Mouse (Mus musculus): ENCODE measurements around the gene Cog5. TPM values are rescaled to one million over a fixed set of nuclear protein-coding genes. Genes with fewer than 3 reads are reported as not detected.
"Not testable (repeated sequence)": the region's sequence is repeated elsewhere in the genome, so short reads cannot be mapped to it uniquely, and the experiment has no call there.

Cog5 gene
- 25.5 and 28.1 TPM in 2 replicates for polyA plus RNA-seq (2015; fragmentation: Nextera tagmentation; extraction: Ambion mirVana)

DNA sequence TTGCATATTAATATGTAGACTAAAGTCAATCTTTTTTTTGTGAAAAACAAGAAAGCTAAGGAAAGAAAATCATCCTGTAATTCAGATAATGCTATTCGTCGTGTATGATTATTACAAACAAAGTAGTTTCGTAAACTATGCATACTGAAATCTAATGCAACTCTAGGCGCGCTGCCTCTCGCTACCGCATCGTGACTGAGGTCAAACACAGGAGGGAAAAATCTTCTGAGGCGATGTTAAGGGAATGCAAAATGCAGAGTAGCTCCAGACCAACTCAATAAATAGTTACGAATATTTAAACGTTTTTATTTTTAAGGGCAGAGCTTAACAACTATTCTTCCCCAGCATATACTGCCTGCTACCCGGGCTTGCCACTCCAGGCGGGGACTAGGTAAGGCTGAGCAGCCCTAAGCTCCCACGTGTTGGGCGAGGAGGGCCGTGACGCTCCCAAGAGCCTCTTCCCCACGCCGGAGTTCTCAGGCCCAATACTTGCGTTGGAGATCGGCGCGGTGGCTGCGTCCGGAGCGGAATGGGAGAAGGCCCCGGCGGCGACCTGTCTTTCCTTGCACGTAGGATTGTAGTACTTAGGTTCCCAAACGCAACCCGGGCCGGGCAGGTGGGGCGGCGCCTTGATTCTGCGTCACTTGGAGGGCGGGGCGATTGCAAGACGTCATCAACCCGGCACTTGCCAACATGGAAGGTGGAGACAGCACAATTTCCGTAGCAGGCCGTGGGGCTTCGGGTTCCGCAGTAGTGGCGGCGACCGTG lies at the start of gene Cog5, which contains the start of gene Dus4l:
Cog5 (plus strand) TSS at position 673 of the 768 bp plus-strand sequence.
Dus4l (minus strand) TSS at position 630 of the 768 bp plus-strand sequence.
- H3K36me3 ChIP-seq, result peaks cover 13% of the 10 kb centered on the region; the same call in 1 of the 2 replicates
- under 1% methylated on average over 47 of the region's 47 CpGs for WGBS
- peak within 1 kb of the TSS; percentile 92 for H3K4me3 ChIP-seq
- H3K27me3 ChIP-seq (replicated peaks), result no peaks in the 10 kb centered on the region
- peak within 1 kb of the TSS; percentile 84 for H3K4me2 ChIP-seq
- peak within 1 kb of the TSS; percentile 92 for H3K9ac ChIP-seq
- H3K4me1 ChIP-seq, result peaks cover 12% of the 10 kb centered on the region
- H3K27ac ChIP-seq (replicated peaks), result peak within 1 kb of the TSS; percentile 91
- ATAC-seq (ENCODE audit: extremely low read depth, insufficient number of reproducible peaks, low FRiP score, low TSS enrichment), result peak; percentile 92
- no peaks in the 10 kb centered on the region for H3K9me3 ChIP-seq

- no peak overlapping the region for H3K4me3 ChIP-seq
- no peak overlapping the region for H3K4me2 ChIP-seq
- H3K36me3 ChIP-seq, result peaks cover 9% of the 10 kb centered on the region; the same call in 1 of the 2 replicates
- no peak for ATAC-seq (ENCODE audit: extremely low read depth, insufficient number of reproducible peaks, low FRiP score, low TSS enrichment)
- WGBS, result 72% methylated on average over 3 of the region's 3 CpGs
- H3K9me3 ChIP-seq, result no peaks in the 10 kb centered on the region
- no peak overlapping the region for H3K27ac ChIP-seq (replicated peaks)
- no peak overlapping the region for H3K9ac ChIP-seq
- H3K27me3 ChIP-seq (replicated peaks), result no peaks in the 10 kb centered on the region
- peaks cover 7% of the 10 kb centered on the region; the same call in 1 of the 2 replicates for H3K4me1 ChIP-seq
Measured at GRCm38 (mm10) chr12:31604894-31605293, 49.8 kb upstream of the Cog5 start.

DNA sequence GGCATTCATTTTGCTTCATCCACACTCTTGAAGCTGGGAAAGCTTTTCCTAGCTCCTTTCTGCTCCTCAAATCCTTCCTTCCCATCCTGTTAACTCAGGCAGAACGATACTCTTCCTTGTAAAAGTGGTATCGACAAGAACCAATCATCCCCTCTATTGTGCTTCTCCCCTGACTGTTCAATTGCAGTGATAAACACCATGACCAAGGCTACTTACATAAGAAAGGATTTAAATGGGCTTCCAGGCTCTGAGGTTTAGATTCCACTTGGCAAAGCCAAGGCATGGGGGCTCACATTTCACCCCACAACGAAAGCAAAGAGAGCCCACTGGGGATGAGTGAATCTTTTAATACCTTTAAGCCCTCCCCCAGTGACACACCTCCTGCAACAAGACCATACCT lies 46.5 kb upstream of the Cog5 start:
- H3K27ac ChIP-seq (replicated peaks), result no peak overlapping the region
- no peak overlapping the region for H3K4me2 ChIP-seq
- no peak overlapping the region for H3K9ac ChIP-seq
- H3K36me3 ChIP-seq, result peaks cover 16% of the 10 kb centered on the region
- H3K9me3 ChIP-seq, result no peaks in the 10 kb centered on the region
- peaks cover 6% of the 10 kb centered on the region; the same call in 1 of the 2 replicates for H3K4me1 ChIP-seq
- no peak for ATAC-seq (ENCODE audit: extremely low read depth, insufficient number of reproducible peaks, low FRiP score, low TSS enrichment)
- WGBS, result 56% methylated on average over 3 of the region's 3 CpGs
- H3K27me3 ChIP-seq (replicated peaks), result no peaks in the 10 kb centered on the region
- H3K4me3 ChIP-seq, result no peak overlapping the region

GRCm38 (mm10) chr12:31613353-31613752 lies 41.3 kb upstream of the Cog5 start:
- Histone ChIP-seq H3K36me3 (peaks cover 30% of the 10 kb centered on the region), H3K4me2 (no peak overlapping the region), H3K27me3 (replicated peaks) (no peaks in the 10 kb centered on the region), H3K9me3 (0 out of 2 replicates have a peak, but pooled peaks cover 3% of the 10 kb centered on the region), H3K4me1 (peaks cover 8% of the 10 kb centered on the region), H3K9ac (no peak overlapping the region), H3K27ac (replicated peaks) (no peak overlapping the region), H3K4me3 (no peak overlapping the region)
- ATAC-seq (ENCODE audit: extremely low read depth, insufficient number of reproducible peaks, low FRiP score, low TSS enrichment), result no peak
- WGBS, result 59% methylated on average over 4 of the region's 4 CpGs

DNA sequence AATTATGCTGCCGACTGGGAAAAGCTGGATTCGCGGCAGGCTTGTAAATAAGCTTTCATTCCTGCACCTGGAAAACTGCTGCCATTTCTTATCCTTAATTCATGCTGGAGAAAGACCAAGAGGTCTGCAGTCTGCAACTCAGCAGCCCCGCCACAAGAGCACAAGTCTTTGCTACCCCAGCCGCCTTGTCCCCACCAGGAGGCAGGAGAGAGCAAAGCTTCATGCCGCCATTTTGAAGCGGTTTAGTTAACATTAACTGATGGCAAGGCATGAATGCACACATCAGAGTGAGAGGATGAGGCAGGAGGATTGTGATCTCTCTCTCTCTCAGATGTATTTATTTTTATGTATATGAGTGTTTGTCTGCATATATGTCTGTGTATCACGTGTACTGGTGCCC lies 34.6 kb upstream of the Cog5 start:
- 80% methylated on average over 8 of the region's 8 CpGs for WGBS

GRCm38 (mm10) chr12:31625016-31625415 lies 29.7 kb upstream of the Cog5 start:
- Histone ChIP-seq H3K27ac (replicated peaks) (no peak overlapping the region), H3K4me3 (no peak overlapping the region), H3K9ac (no peak overlapping the region), H3K4me2 (no peak overlapping the region), H3K36me3 (peaks cover 66% of the 10 kb centered on the region), H3K4me1 (0 out of 2 replicates have a peak, but pooled peaks cover 5% of the 10 kb centered on the region), H3K9me3 (no peaks in the 10 kb centered on the region), H3K27me3 (replicated peaks) (no peaks in the 10 kb centered on the region)
- ATAC-seq (ENCODE audit: extremely low read depth, insufficient number of reproducible peaks, low FRiP score, low TSS enrichment), result no peak
- 100% methylated on average over 1 of the region's 1 CpGs for WGBS

More for the DNA sequence above, 34.6 kb upstream of the Cog5 start:
- Histone ChIP-seq H3K27ac (replicated peaks) (no peak overlapping the region), H3K4me3 (no peak overlapping the region), H3K9me3 (0 out of 2 replicates have a peak, but pooled peaks cover 3% of the 10 kb centered on the region), H3K36me3 (peaks cover 42% of the 10 kb centered on the region), H3K9ac (no peak overlapping the region), H3K27me3 (replicated peaks) (no peaks in the 10 kb centered on the region), H3K4me1 (peaks cover 10% of the 10 kb centered on the region), H3K4me2 (no peak overlapping the region)
- ATAC-seq (ENCODE audit: extremely low read depth, insufficient number of reproducible peaks, low FRiP score, low TSS enrichment), result no peak

DNA sequence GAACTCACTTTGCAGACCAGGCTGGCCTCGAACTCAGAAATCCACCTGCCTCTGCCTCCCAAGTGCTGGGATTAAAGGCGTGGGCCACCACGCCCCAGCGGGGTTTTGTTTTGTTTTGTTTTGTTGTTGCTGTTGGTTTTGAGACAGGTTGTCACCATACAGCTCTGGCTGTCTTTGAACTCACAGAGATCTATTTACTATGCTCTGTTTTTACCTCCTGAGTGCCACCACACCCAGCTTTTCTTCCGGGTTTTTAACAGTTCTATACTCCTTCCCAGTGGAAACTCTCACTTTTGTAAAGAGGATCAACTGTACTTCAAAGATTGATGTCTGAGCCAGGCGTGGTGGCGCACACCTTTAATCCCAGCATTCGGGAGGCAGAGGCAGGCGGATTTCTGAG lies 26.3 kb upstream of the Cog5 start:
- not testable (repeated sequence) for H3K4me2 ChIP-seq; H3K4me3 ChIP-seq; H3K27ac ChIP-seq (replicated peaks); H3K27me3 ChIP-seq (replicated peaks); H3K9ac ChIP-seq; H3K9me3 ChIP-seq; ATAC-seq (ENCODE audit: extremely low read depth, insufficient number of reproducible peaks, low FRiP score, low TSS enrichment)
- H3K4me1 ChIP-seq, result peaks cover 12% of the 10 kb centered on the region
- H3K36me3 ChIP-seq, result peaks cover 51% of the 10 kb centered on the region
- WGBS, result 86% methylated on average over 9 of the region's 9 CpGs

DNA sequence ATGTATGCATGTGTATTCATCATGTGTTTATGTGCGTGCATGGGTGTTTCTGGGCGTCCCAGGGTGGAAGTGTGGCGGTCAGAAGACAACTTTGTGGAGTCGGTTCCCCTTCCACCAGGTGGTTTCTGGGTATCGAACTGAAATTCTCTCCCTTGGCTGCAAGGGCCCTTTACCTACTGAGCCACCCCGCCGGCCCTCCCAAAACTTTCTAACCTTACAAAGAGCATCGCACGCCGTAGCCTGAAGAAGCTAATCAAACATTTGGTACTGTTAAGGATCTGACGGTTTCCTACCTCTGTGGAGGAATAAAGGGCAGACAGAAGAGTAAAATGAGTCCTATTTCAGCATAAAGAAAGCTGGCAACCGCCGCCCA lies 20.7 kb upstream of the Cog5 start:
- Histone ChIP-seq H3K4me2 (peak overlapping the region; percentile 79), H3K4me3 (peak overlapping the region; percentile 71)

DNA sequence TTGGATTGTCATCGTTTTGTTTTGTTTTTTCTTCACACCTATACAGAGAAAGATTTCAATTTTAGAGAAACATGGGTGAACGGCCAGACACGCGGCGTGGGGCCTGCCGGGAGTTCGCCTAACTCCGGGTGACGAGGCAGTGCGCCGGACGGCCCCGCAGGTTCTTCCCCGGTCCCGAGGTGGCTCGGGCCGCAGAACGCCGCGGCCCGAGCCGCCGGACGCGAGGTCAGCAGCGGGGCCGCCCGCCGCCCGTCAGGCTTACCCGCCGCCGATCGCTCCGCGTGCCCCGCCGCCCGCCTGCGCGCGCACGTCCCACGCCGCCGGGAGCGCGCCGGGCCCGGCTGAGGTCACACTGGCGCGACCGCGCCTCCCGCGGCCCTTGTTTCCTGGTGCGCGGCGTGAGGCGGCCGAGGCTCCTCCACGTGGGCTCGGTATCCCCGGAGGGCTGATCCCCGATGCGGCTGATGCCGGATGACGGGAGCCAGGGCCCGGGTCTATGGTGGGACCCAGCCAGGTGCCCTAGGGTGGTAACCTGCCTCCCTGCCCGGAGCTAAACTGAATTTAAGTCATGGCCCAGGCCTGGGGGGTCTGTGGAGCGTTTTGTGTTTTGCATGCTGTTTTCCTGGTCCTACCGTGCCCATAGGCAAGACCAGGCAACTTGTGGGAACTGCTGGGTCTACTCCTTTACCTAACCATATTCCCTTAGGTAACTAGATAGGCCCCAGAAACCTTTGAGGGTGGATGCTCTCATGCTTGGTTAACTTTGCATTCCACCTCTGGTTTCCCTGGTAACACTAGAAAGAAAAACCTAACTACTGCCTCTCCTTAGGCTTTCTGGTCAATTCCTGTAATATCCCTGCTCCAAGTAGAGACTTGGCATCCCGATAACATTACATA lies 20.1 kb upstream of the Cog5 start, which contains the start of gene Bcap29:
Bcap29 (minus strand) TSS at position 316 of the 897 bp plus-strand sequence.
- WGBS, result 2% methylated on average over 73 of the region's 73 CpGs
- Histone ChIP-seq H3K4me1 (peaks cover 18% of the 10 kb centered on the region), H3K27me3 (replicated peaks) (no peaks in the 10 kb centered on the region), H3K36me3 (peaks cover 5% of the 10 kb centered on the region; the same call in 1 of the 2 replicates), H3K27ac (replicated peaks) (peak within 1 kb of the TSS; percentile 76), H3K4me2 (peak within 1 kb of the TSS; percentile 79), H3K4me3 (peak within 1 kb of the TSS; percentile 71), H3K9me3 (no peaks in the 10 kb centered on the region), H3K9ac (peak within 1 kb of the TSS; percentile 84)
- ATAC-seq (ENCODE audit: extremely low read depth, insufficient number of reproducible peaks, low FRiP score, low TSS enrichment), result peak; percentile 68

More for the DNA sequence above, 20.7 kb upstream of the Cog5 start:
- peaks cover 7% of the 10 kb centered on the region for H3K36me3 ChIP-seq
- peaks cover 18% of the 10 kb centered on the region for H3K4me1 ChIP-seq
- ATAC-seq (ENCODE audit: extremely low read depth, insufficient number of reproducible peaks, low FRiP score, low TSS enrichment), result no peak
- no peaks in the 10 kb centered on the region for H3K9me3 ChIP-seq
- 8% methylated on average over 13 of the region's 13 CpGs for WGBS
- peak overlapping the region; percentile 84 for H3K9ac ChIP-seq
- no peaks in the 10 kb centered on the region for H3K27me3 ChIP-seq (replicated peaks)
- H3K27ac ChIP-seq (replicated peaks), result peak overlapping the region; percentile 76

DNA sequence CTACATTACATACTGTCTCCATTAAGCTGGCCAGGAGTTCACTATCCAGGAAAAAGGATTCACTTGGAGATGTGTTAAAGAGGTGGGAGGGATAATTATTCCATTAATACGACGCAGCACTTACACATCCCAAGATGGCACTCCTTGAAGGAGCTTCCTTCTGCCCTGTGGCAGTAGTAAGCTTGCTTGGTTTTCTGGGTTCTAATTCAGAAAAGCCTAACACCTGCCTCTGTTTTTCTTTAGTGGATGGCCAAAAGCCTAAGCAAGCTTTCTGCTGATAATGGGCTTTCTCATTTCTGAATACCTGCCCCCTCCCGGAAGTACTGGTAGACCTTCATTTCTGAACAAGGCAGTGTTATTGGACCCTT lies 19.4 kb upstream of the Cog5 start:
- Histone ChIP-seq H3K4me3 (peak overlapping the region; percentile 71), H3K36me3 (peaks cover 3% of the 10 kb centered on the region; the same call in 1 of the 2 replicates), H3K9me3 (no peaks in the 10 kb centered on the region), H3K4me2 (peak overlapping the region; percentile 79), H3K27ac (replicated peaks) (peak overlapping the region; percentile 76; the same call in 1 of the 2 replicates), H3K4me1 (peaks cover 18% of the 10 kb centered on the region), H3K9ac (peak overlapping the region; percentile 84; the same call in 1 of the 2 replicates), H3K27me3 (replicated peaks) (no peaks in the 10 kb centered on the region)
- WGBS, result 89% methylated on average over 3 of the region's 3 CpGs
- no peak for ATAC-seq (ENCODE audit: extremely low read depth, insufficient number of reproducible peaks, low FRiP score, low TSS enrichment)

DNA sequence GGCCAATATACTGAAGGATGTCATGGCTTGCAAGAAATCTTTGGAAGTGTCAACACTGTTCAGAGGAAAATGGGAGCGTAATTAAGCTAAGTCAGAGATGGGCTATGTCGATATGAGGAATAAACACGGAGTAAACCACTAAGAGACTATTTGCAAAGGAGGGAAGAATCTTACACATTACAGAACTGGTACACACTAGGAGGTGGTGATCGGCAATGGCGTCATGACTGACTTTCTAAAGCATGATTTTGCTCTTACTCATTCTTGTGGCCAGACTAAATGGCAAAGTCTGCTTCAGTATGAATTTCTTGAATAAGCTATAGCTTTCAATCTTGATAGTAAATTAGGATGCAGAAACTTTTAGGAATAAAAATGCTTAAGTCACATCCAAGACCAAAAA lies 1.1 kb upstream of the Cog5 start:
- Histone ChIP-seq H3K4me1 (peaks cover 12% of the 10 kb centered on the region), H3K9me3 (no peaks in the 10 kb centered on the region), H3K27ac (replicated peaks) (no peak overlapping the region), H3K4me3 (peak overlapping the region; percentile 92), H3K27me3 (replicated peaks) (no peaks in the 10 kb centered on the region), H3K36me3 (peaks cover 14% of the 10 kb centered on the region; the same call in 1 of the 2 replicates), H3K4me2 (peak overlapping the region; percentile 84), H3K9ac (no peak overlapping the region)
- ATAC-seq (ENCODE audit: extremely low read depth, insufficient number of reproducible peaks, low FRiP score, low TSS enrichment), result no peak
- 76% methylated on average over 5 of the region's 5 CpGs for WGBS
